Mouse (Mus musculus) brain, embryonic 14.5 days (tissue): ENCODE measurements around the gene Ucp2.

Experiments used
- CTCF ChIP-seq: fragments of 200-500 bp; IDR thresholded peaks from 2 replicates; pipeline ENCODE4 v1.5.1; 2012; ENCODE audit warnings: inconsistent platforms, mild to moderate bottlenecking, moderate library complexity, borderline replicate concordance; ENCODE audit not compliant: insufficient read depth, insufficient read length; ENCODE audit errors: extremely low read depth
- POLR2A ChIP-seq: fragments of 200-500 bp; IDR thresholded peaks from 2 replicates; pipeline ENCODE4 v1.6.1; 2012; ENCODE audit warnings: mild to moderate bottlenecking, inconsistent platforms, borderline replicate concordance; ENCODE audit not compliant: poor library complexity, insufficient read depth, insufficient read length, severe bottlenecking; ENCODE audit errors: extremely low read depth

GRCm38 (mm10) chr7:100488474-100489048 lies 4.6 kb upstream of the Ucp2 start:
- no peak for TF ChIP-seq POLR2A
- TF ChIP-seq CTCF = no peak
